Mouse (Mus musculus) MEL (cell line): ENCODE measurements around the gene Sept9.

ENCODE experiments used
- CTCF ChIP-seq, 3 experiments: IDR thresholded peaks in 2 of 3; conservative IDR thresholded peaks in 1 of 3; 2 replicates each; pipeline ENCODE4 v1.5.1; 2011 to 2012; ENCODE audit warnings: low read length in 3 of 3, low read depth in 2 of 3, mild to moderate bottlenecking in 2 of 3, improper control_type of control experiment in 1 of 3, inconsistent platforms in 1 of 3, mixed read lengths in 1 of 3, moderate library complexity in 1 of 3; ENCODE audit not compliant: control insufficient read depth in 1 of 3, insufficient read depth in 1 of 3, poor library complexity in 1 of 3, severe bottlenecking in 1 of 3
- KAT2A ChIP-seq: conservative IDR thresholded peaks from 2 replicates; pipeline ENCODE4 v1.6.1; 2012; ENCODE audit warnings: low read depth, low read length, improper control_type of control experiment, inconsistent platforms
- MAX ChIP-seq: IDR thresholded peaks from 2 replicates; pipeline ENCODE4 v1.6.1; 2011; ENCODE audit warnings: low read length, improper control_type of control experiment
- MEF2A ChIP-seq: IDR thresholded peaks from 2 replicates; pipeline ENCODE4 v1.6.1; 2014; ENCODE audit warnings: low read depth, mild to moderate bottlenecking, inconsistent platforms, low read length, improper control_type of control experiment; ENCODE audit not compliant: poor library complexity, insufficient replicate concordance, severe bottlenecking; ENCODE audit errors: extremely low read depth
- POLR2A ChIP-seq, 2 experiments: IDR thresholded peaks; 2 replicates each; pipeline ENCODE4 v1.6.1; 2011 to 2012; ENCODE audit warnings: low read length in 2 of 2, mild to moderate bottlenecking in 2 of 2, control low read depth in 1 of 2, improper control_type of control experiment in 1 of 2, low read depth in 1 of 2, moderate library complexity in 1 of 2; ENCODE audit not compliant: control insufficient read depth in 1 of 2, insufficient read depth in 1 of 2, poor library complexity in 1 of 2
- TBP ChIP-seq: IDR thresholded peaks from 2 replicates; pipeline ENCODE4 v1.8.0; 2011; ENCODE audit warnings: low read depth, low read length, improper control_type of control experiment
- TCF12 ChIP-seq: IDR thresholded peaks from 2 replicates; pipeline ENCODE4 v1.6.1; 2014; ENCODE audit warnings: low read depth, mild to moderate bottlenecking, inconsistent platforms, low read length, improper control_type of control experiment, moderate library complexity
- ZC3H11A ChIP-seq: IDR thresholded peaks from 2 replicates; pipeline ENCODE4 v1.6.1; 2012; ENCODE audit warnings: low read depth, mild to moderate bottlenecking, inconsistent platforms, low read length, improper control_type of control experiment
- ZMIZ1 ChIP-seq: IDR thresholded peaks from 2 replicates; pipeline ENCODE4 v1.6.1; 2012; ENCODE audit warnings: low read depth, mild to moderate bottlenecking, inconsistent platforms, low read length, improper control_type of control experiment, moderate library complexity

GRCm38 (mm10) chr11:117205447-117205846, 6.0 kb downstream of the Sept9 start:
- TF ChIP-seq CTCF (IDR thresholded peaks at IDR 0.05 in 2 of 3, conservative IDR thresholded peaks at IDR 0.05 in 1 of 3; ENCODE audit: control insufficient read depth in 1 of 3, insufficient read depth in 1 of 3, low read depth in 2 of 3, low read length in 3 of 3, poor library complexity in 1 of 3, severe bottlenecking in 1 of 3) (no peak), MEF2A (no peak), TBP (no peak), POLR2A (IDR thresholded peaks at IDR 0.05; ENCODE audit: control insufficient read depth in 1 of 2, insufficient read depth in 1 of 2, low read depth in 1 of 2, low read length in 2 of 2, poor library complexity in 1 of 2) (no peak), ZMIZ1 (no peak), MAX (no peak), TCF12 (no peak), KAT2A (no peak), ZC3H11A (no peak)
